Mouse (Mus musculus): ENCODE data around the gene Klhl42. TPM values are rescaled to one million over a fixed set of nuclear protein-coding genes. Genes with fewer than 3 reads are reported as not detected.

Klhl42 gene
- polyA plus RNA-seq, 1 experiment = 3.9 TPM

- no peaks in the 10 kb centered on the region for H3K4me1 ChIP-seq (ENCODE audit: control insufficient read depth, insufficient read depth, insufficient read length, low read length)
- no peak overlapping the region for H3K27ac ChIP-seq (ENCODE audit: insufficient read depth, low read depth, low read length)
- WGBS = 92% methylated on average over 19 of the region's 19 CpGs
- no peaks in the 10 kb centered on the region for H3K27me3 ChIP-seq (ENCODE audit: control insufficient read depth, insufficient read depth, low read length)
- no peak overlapping the region for H3K4me3 ChIP-seq (ENCODE audit: low read depth, low read length)
- TF ChIP-seq POLR2A (IDR thresholded peaks at IDR 0.05; ENCODE audit: low read depth, low read length) (no peak), CTCF (IDR thresholded peaks at IDR 0.05; ENCODE audit: extremely low read depth, insufficient read length, insufficient replicate concordance, low read depth, low read length) (no peak)
- peaks cover 58% of the 10 kb centered on the region for H3K36me3 ChIP-seq (ENCODE audit: control insufficient read depth, insufficient read depth, low read length)
Observed at GRCm38 (mm10) chr6:147053785-147054646, 37.2 kb upstream of the Klhl42 start.

- H3K36me3 ChIP-seq (ENCODE audit: control insufficient read depth, insufficient read depth, low read length) = peaks cover 53% of the 10 kb centered on the region
Observed at GRCm38 (mm10) chr6:147055374-147055977, 35.7 kb upstream of the Klhl42 start.

GRCm38 (mm10) chr6:147059326-147059725 lies 31.9 kb upstream of the Klhl42 start:
- 80% methylated on average over 7 of the region's 7 CpGs for WGBS
- Histone ChIP-seq H3K4me1 (ENCODE audit: control insufficient read depth, insufficient read depth, insufficient read length, low read length) (peaks cover 13% of the 10 kb centered on the region), H3K27me3 (ENCODE audit: control insufficient read depth, insufficient read depth, low read length) (no peaks in the 10 kb centered on the region), H3K4me3 (ENCODE audit: low read depth, low read length) (no peak overlapping the region), H3K27ac (ENCODE audit: insufficient read depth, low read depth, low read length) (no peak overlapping the region), H3K36me3 (ENCODE audit: control insufficient read depth, insufficient read depth, low read length) (peaks cover 43% of the 10 kb centered on the region)
- TF ChIP-seq POLR2A (IDR thresholded peaks at IDR 0.05; ENCODE audit: low read depth, low read length) = no peak
- TF ChIP-seq CTCF (IDR thresholded peaks at IDR 0.05; ENCODE audit: extremely low read depth, insufficient read length, insufficient replicate concordance, low read depth, low read length) = no peak

More at GRCm38 (mm10) chr6:147055374-147055977, 35.7 kb upstream of the Klhl42 start:
- Histone ChIP-seq H3K4me3 (ENCODE audit: low read depth, low read length) (no peak overlapping the region), H3K27ac (ENCODE audit: insufficient read depth, low read depth, low read length) (no peak overlapping the region), H3K27me3 (ENCODE audit: control insufficient read depth, insufficient read depth, low read length) (no peaks in the 10 kb centered on the region), H3K4me1 (ENCODE audit: control insufficient read depth, insufficient read depth, insufficient read length, low read length) (no peaks in the 10 kb centered on the region)
- TF ChIP-seq POLR2A (IDR thresholded peaks at IDR 0.05; ENCODE audit: low read depth, low read length) = no peak
- no peak for TF ChIP-seq CTCF (IDR thresholded peaks at IDR 0.05; ENCODE audit: extremely low read depth, insufficient read length, insufficient replicate concordance, low read depth, low read length)
- 86% methylated on average over 10 of the region's 10 CpGs for WGBS

- Histone ChIP-seq H3K27ac (ENCODE audit: insufficient read depth, low read depth, low read length) (no peak overlapping the region), H3K36me3 (ENCODE audit: control insufficient read depth, insufficient read depth, low read length) (peaks cover 31% of the 10 kb centered on the region), H3K4me1 (ENCODE audit: control insufficient read depth, insufficient read depth, insufficient read length, low read length) (peaks cover 24% of the 10 kb centered on the region), H3K27me3 (ENCODE audit: control insufficient read depth, insufficient read depth, low read length) (no peaks in the 10 kb centered on the region), H3K4me3 (ENCODE audit: low read depth, low read length) (no peak overlapping the region)
- TF ChIP-seq POLR2A (IDR thresholded peaks at IDR 0.05; ENCODE audit: low read depth, low read length) = no peak
- no peak for TF ChIP-seq CTCF (IDR thresholded peaks at IDR 0.05; ENCODE audit: extremely low read depth, insufficient read length, insufficient replicate concordance, low read depth, low read length)
- WGBS = 40% methylated on average over 9 of the region's 9 CpGs
Observed at GRCm38 (mm10) chr6:147061630-147062029, 29.5 kb upstream of the Klhl42 start.

GRCm38 (mm10) chr6:147062034-147062433 lies 29.1 kb upstream of the Klhl42 start:
- WGBS = 31% methylated on average over 7 of the region's 7 CpGs
- peaks cover 30% of the 10 kb centered on the region for H3K36me3 ChIP-seq (ENCODE audit: control insufficient read depth, insufficient read depth, low read length)
- TF ChIP-seq POLR2A (IDR thresholded peaks at IDR 0.05; ENCODE audit: low read depth, low read length) (no peak), CTCF (IDR thresholded peaks at IDR 0.05; ENCODE audit: extremely low read depth, insufficient read length, insufficient replicate concordance, low read depth, low read length) (no peak)

GRCm38 (mm10) chr6:147062694-147063093 lies 28.5 kb upstream of the Klhl42 start:
- 71% methylated on average over 7 of the region's 7 CpGs for WGBS
- Histone ChIP-seq H3K27me3 (ENCODE audit: control insufficient read depth, insufficient read depth, low read length) (no peaks in the 10 kb centered on the region), H3K36me3 (ENCODE audit: control insufficient read depth, insufficient read depth, low read length) (peaks cover 30% of the 10 kb centered on the region), H3K27ac (ENCODE audit: insufficient read depth, low read depth, low read length) (no peak overlapping the region), H3K4me1 (ENCODE audit: control insufficient read depth, insufficient read depth, insufficient read length, low read length) (peaks cover 24% of the 10 kb centered on the region), H3K4me3 (ENCODE audit: low read depth, low read length) (no peak overlapping the region)
- TF ChIP-seq CTCF (IDR thresholded peaks at IDR 0.05; ENCODE audit: extremely low read depth, insufficient read length, insufficient replicate concordance, low read depth, low read length) = no peak
- TF ChIP-seq POLR2A (IDR thresholded peaks at IDR 0.05; ENCODE audit: low read depth, low read length) = no peak

More at GRCm38 (mm10) chr6:147062034-147062433, 29.1 kb upstream of the Klhl42 start:
- no peaks in the 10 kb centered on the region for H3K27me3 ChIP-seq (ENCODE audit: control insufficient read depth, insufficient read depth, low read length)
- H3K27ac ChIP-seq (ENCODE audit: insufficient read depth, low read depth, low read length) = no peak overlapping the region
- no peak overlapping the region for H3K4me3 ChIP-seq (ENCODE audit: low read depth, low read length)
- peaks cover 24% of the 10 kb centered on the region for H3K4me1 ChIP-seq (ENCODE audit: control insufficient read depth, insufficient read depth, insufficient read length, low read length)
